Mouse (Mus musculus): ENCODE measurements around the gene Slc12a3.

Gene Slc12a3

DNA sequence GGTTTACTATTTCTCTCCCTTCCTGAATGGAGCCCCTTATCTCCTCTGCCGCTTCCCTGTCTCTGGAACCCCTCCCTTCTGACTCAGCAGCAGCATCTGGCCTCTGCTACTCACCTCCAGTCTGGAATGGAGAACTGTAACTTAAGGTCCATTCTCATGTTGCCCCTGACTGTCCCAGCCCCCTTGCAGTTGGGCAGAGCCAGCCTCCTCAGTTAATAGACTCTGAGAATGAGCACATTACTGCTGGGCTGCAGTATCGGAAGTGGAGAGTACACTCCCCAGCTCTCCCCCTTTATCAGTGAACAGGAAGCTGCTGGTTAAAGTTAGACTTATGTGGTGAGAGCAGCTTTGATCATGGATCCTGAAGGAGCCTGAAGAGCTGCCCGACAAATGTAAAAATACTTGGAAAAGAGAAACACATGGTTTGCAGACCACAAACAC is 46.6 kb downstream of the Slc12a3 start:
- no peak for DNase-seq (ENCODE audit: low spot score in 2 of 2)

DNA sequence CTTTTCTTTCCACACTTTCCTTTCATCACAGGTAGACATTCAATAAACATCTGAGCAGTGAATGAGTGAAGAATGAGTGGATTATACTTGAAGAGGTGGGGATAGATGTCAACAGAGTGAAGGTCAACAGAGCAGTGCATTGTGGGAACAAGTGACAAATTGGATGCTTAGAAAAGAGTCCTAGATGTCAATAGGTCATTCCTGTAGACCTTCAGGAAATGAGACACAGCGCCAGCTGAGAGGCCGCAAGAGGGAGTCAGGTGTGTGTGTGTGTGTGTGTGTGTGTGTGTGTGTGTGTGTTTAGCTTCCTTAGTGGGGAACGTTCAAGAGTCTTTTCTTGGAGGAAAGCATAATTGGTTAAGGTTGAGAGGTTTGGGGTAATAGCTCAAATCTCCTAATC is 47.2 kb downstream of the Slc12a3 start:
- no peak for DNase-seq (ENCODE audit: low spot score in 2 of 2)

DNA sequence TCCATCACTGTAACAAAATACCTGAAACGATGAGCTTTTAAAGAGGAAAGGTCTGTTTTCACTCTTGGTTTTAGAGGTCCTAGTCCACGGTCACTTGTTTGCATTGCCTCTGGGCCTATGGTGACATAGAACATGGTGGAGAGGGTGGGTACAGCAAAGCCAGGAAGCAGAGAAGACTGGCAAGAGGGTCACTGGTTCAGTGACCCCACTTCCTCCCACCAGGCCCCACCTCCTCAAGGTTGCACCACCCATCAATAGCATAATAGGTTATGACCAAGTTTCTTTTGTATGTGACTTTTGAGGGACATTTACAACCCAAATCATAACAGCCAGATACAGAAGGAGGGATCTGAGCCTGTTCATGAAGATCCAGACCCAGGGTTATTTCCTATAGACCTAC is 47.6 kb downstream of the Slc12a3 start:
- DNase-seq (ENCODE audit: low spot score in 2 of 2), result no peak

DNA sequence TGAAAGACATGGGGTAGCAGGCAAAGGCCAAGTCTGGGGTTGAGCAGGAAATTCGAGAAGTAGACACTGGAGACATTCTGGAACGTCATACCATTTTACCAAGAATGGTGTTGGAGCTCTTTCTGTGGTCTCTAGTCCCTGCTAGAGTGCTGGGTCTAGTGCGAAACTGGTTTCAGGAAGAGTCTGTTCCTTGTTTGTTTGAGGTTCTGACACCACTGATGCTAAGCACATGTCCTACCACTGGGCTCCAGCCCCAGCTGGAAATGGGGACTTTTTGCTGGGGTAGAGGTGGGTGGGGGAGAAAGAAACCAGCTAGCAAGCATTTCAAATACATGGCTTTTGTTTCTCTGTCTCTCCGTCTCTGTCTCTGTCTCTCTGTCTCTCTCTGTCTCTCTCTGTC is 48.0 kb downstream of the Slc12a3 start:
- DNase-seq (ENCODE audit: low spot score in 2 of 2), result no peak

DNA sequence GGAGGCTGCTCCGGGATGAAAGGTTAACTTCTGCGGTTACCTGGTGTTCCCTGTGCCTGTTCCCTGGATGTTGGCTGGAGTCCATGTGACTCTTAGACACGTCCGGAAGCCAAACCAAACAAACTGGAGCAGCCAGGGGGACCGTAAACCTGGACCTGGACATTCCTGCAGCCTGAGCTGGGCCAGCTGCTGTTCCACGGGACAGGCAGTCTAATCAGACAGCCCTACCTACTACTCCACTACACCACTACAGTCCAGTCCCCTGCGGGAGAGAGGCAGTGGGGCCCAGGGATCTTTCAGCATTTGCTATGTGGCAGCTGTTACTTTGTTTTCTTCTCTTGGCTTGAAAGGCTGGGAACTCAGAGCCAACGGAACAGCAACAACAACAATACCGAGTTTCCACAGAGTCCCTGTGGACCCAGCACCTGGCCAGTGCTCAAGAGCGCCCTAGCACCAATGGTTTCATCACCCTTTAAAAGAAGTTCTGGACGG is 48.8 kb downstream of the Slc12a3 start:
- DNase-seq (ENCODE audit: low spot score in 2 of 2), result no peak

DNA sequence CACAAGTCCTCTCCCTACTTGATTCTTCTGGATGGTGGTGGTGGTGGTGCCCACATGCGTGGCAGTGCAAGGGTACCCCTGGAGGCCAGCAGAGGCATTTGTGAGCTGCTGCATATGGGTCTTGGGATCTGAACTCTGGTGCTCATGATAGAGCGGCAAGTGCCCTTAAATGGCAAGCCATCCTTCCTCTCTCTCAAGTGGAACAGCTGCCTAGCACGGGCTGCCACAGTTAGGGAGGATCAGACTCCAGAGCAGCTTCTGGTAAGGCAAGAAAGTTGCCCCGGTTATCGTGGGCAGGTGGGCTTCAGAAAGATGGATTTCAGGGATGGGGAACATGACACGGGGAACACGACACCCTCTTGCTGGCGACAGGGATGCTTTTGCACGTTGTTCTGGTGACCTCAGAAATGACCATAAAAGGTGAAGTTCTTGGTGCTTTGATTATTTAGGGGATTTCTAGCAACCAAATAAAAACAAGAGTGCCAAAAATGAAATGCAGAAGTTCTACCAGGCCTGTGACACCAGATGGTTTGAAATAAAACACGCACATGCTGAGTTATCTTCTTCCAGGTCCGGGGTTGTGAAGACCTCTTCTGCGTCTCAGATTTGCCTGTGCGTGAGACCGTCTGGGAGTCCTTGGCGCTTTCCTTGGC is 49.9 kb downstream of the Slc12a3 start:
- no peak for DNase-seq (ENCODE audit: low spot score in 2 of 2)

DNA sequence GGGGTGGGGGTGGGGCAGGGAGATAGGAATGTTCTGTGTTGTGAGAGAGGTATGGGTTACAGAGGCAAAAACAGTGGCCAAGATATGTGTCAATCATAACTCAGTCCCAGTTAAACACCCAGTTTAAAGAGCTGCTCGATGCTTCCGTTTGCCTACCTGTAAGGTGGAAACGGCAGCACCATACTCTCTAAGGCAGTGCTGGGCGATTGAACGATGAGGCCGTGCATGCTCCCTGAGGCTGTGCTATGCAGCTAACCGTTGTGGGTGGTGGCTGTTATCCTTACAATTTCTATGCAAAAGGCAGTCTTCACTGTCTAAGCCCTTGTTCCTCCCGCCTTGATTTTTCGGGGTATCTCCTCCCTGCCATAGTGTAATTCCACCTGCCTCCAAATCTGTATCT is 50.7 kb downstream of the Slc12a3 start:
- no peak for DNase-seq (ENCODE audit: low spot score in 2 of 2)

DNA sequence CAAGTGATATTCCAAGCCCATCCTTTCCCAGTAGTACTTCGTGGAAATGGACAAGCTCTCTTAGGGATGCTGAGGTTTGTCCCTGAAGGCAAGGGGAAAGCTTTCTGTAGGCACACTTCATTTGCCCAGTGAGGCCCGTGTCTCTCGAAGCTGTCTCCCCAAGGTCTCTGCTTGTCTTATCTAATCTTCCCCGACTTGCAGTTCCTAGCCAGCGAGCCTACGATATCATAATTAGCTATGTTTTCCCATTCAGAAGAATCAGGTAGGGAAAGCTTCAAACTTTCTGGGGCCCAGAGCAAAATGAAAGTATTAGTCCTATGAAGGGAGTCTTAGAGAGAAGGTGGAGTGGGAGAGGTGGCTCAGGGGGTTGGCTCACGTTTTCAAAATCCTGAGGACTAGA is 55.2 kb downstream of the Slc12a3 start:
- no peak for DNase-seq (ENCODE audit: low spot score in 2 of 2)

DNA sequence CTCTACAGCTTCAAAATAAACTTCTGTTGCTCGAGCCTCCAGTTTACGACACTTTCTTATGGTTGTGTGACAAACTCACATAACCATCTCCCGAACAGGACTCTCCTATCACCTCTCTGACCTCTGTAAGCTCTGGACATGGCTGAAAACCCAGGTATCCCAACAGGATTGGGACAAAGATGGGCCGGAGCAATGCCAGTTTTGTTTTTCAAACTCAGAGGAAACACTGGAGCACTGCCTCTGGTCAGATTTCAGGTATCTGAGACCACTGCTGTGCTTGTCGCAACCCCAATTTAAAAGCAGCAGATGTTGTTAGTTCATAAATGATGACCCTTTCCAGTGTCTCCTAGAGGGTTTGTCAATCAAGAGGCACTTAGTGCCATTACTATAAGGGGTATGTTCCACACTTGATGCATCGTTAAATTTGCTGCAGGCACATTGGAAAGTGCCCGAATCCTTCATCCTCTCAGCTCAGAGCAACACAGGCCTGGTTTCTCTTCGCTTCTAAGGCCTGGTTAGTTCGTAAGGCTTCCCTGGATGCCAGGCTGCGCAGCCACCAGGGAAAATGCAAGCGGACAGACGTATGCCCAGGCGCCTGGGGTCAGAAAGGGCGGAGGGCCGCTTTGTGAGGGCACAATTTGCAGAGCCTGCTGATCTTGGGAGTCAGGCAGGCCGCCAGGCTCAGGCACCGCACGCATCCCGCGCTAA is 56.7 kb downstream of the Slc12a3 start:
- DNase-seq (ENCODE audit: low spot score in 2 of 2), result peak in 1 of 2 experiments; percentile 15

DNA sequence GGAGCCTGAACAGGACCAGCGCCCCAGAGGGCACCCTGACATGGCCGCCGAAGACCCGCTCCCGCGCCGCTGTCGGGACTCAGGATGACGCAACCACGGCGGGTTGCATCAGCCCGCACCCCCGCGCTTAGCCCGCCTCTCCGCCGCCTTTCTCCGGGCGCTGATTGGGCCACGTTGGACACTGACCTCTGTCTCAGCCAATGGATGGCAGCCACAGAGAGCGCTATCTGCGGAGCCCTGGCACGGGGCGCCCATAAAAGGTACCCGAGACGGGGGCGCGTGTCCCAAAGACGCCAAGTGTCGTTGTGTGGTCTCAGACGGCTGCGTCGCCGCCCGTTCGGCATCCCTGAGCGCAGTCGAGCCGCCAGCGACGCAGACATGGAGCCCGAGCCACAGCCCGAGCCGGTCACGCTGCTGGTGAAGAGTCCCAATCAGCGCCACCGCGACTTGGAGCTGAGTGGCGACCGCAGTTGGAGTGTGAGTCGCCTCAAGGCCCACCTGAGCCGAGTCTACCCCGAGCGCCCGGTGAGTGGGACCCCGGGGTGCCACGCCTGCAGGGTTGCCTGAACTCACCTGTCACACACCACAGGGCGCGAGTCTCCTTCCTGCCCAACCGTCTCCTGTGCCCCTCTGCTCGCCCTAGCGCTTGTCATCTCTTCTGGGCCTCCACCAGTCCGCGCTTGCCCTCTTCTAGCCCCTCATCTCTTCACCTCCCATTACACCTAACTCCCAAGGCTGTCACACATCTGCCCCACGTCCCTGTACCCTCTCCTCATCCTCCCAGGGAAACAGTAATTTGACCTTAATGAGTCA is 57.4 kb downstream of the Slc12a3 start, which contains the start of gene Herpud1:
Gene Herpud1 (plus strand): TSS at position 225 of the 813 bp plus-strand sequence.
- peak; percentile 99 for DNase-seq (ENCODE audit: low spot score in 2 of 2)

DNA sequence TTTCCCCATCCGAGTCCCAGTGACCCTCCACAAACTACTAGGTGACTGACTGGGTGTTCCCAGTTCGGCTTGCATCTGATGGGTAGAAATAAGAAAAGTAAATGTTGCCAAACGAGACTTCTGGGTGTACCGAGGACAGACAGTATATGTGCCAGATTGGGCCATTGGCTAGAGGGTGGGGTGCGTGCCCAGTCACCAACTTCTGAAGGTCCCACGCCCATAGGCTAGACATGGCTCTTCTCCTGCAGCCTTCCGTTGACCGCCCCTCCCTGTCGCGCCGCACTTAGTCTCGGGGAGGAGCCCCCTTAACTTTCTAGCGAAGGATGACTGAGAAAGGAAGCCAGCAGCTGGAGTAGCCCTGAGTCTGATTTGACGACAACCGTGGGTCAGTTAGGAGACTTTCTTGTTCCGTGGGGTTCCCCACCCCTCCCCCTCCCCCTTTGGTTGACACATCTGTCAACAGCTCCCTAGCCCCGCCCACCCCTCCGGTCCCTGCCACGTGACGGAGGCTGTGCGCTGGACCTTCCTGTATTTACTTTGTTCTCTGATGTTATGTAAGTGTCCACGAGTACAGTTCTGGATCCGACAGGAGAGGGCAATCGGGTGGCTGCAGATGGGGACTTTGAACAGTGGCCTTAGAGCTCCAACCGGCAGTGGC is 58.2 kb downstream of the Slc12a3 start:
- DNase-seq (ENCODE audit: low spot score in 2 of 2), result peak; percentile 72 to 82

DNA sequence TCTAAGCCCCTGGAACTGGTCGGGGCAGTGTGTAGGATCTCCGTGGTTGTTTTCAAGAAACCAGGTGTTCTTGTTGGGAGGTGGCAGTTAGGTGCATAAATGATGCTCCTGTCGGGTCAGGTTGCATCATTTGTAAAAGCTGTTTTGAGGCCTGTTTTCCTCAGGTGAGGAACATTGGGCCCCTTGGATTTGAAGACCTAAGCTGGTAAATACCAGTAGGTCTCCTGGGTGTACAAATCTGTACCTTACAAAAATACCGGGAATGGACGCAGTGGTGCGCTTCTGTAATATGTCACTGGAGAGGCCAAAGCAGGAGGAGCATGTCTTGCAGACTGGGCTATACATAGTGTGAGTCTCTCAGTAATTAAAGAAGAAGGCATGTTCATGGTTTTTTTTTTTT is 58.8 kb downstream of the Slc12a3 start:
- DNase-seq (ENCODE audit: low spot score in 2 of 2), result no peak

DNA sequence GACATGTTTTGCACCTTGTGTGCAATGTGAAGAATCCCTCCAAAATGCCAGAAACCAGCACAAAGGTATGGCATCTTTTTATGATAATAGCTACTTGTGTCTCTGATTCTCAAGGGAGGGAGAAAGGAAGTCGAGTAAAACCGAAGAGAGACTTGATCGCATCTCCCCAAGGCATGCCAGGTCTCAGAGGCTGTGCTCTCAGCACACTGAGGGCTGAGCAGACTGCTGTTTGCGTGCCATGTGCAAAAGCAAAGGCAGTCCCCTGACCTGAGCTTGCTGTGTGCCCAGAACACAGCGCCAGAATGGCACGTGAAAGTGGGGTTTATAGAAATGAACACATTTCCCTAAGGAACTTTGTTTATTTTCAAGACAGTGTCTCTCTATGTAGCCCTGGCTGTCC is 60.5 kb downstream of the Slc12a3 start:
- no peak for DNase-seq (ENCODE audit: low spot score in 2 of 2)

DNA sequence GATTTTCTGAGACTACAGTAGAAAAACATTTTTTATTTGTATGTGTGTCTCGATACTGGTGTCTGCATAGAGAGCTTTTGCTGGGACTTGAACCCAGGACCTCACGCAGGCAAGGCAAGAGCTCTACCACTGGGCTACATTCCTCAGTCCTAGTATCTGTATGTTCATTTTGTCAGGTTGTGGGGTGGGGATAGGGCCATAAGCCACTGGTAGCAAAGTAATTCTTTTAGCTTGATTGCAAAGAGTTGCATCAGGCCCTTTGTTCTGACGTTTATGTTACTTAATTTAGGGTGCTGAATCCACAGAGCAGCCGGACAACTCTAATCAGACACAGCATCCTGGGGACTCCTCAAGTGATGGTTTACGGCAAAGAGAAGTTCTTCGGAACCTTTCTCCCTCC is 61.4 kb downstream of the Slc12a3 start:
- no peak for DNase-seq (ENCODE audit: low spot score in 2 of 2)

DNA sequence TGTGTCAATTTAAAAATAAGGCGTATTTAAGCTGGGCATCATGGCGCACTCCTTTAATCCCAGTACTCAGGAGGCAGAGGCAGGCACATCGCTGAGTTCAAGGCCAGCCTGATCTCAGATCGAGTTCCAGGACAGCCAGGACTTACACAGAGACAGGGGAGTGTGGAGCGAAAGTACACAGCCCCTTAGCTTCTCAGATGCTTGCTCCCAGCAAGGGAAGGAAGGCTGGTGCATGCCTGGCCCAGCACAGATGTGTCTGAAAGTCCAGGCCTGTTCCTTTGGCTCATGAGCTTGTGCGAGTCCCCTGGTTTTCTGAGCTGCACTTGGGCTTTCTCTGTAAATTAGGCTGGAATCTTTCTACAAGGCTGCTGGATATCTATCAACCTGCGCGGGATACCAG is 61.9 kb downstream of the Slc12a3 start:
- no peak for DNase-seq (ENCODE audit: low spot score in 2 of 2)

DNA sequence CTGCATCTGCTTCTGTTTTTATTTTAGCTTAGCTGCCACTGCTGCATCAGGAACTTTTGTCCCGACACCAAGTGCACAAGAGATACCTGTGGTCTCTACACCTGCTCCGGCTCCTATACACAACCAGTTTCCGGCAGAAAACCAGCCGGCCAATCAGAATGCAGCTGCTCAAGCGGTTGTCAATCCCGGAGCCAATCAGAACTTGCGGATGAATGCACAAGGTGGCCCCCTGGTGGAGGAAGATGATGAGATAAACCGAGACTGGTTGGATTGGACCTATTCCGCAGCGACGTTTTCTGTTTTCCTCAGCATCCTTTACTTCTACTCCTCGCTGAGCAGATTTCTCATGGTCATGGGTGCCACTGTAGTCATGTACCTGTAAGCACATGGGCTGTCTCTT is 63.1 kb downstream of the Slc12a3 start:
- DNase-seq (ENCODE audit: low spot score in 2 of 2), result peak; percentile 38 to 52

DNA sequence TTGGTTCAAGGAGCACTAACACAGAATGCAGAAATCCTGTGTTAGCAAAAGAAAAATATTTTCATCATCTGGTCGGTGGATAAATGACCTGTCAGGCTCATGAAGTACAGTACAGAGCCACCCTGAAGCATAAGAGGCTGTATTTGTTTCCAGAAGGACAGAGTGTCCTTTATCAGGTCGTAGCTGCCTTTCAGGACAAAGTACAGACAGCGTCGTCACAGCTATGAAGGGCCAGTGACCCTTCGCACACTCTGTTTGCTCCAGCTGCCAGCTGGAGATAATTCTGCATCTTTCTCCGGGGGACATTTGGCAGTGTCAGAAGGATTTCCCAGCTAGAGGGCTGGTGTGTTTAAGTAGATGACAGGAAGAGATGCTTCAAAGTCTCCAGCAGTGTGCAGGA is 63.6 kb downstream of the Slc12a3 start:
- no peak for DNase-seq (ENCODE audit: low spot score in 2 of 2)

DNA sequence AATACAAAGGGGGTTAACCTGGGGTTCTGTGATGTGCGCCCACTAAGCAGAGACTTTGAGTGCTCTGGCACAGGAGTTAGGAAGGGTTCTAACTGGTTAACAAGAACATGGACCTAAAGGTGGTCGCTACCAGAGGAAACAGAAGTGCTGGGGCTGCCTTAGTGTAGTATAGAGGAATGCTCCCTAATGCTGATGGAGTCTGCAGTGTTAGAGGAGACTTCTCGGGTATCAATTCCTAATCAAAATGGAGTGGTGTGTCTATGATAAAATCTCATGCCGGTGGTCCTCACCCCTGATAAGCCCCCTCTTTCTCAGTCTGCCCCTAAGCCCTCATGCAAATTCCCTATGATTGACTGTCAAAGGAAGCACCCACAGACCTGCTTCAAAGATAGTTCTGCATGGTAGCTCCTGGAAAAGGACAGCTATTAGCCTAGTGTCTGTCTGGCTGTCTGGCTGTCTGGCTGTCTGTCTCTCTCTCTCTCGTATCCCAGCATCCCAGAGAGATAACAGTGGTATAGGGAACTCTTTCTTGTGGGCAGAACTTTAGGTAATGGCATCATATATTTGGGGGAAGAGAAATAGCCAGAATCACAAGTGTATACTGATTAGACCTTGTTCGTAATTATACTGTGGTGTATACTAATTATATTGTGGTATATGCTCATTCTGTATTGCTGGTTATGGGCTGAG is 67.0 kb downstream of the Slc12a3 start:
- no peak for DNase-seq (ENCODE audit: low spot score in 2 of 2)

DNA sequence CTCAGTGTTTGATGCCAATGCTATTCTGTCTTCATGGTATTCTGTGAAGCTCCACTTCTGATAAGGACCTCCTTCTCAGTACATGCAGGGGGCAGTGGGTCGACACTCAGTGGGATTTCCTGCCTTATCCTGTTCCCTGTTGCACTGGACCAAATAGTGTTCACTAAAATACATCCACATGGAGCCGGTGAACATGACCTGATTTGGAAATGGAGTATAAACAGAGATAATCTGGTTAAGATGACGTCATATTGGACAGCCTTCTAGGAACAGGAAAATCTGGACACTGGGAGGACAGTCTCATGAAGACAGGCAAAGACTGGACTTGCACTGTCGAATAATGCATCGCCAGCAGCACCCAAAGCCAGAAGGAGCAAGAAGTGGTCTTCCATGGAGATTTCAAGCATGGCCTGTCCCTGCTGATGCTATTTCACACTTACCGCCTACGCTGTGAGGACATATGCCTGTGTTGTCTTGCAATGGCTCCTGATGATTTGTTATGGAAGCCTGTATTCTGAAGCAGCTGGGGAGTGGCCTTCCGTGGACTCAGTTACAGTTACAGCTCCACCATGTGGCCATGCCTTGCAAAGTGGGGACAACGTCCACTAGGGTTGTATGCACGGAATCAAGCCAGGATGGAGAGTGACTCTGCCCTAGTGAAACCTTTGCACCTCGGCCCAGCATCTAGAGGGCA is 68.1 kb downstream of the Slc12a3 start:
- DNase-seq (ENCODE audit: low spot score in 2 of 2), result peak; percentile 28 to 48

DNA sequence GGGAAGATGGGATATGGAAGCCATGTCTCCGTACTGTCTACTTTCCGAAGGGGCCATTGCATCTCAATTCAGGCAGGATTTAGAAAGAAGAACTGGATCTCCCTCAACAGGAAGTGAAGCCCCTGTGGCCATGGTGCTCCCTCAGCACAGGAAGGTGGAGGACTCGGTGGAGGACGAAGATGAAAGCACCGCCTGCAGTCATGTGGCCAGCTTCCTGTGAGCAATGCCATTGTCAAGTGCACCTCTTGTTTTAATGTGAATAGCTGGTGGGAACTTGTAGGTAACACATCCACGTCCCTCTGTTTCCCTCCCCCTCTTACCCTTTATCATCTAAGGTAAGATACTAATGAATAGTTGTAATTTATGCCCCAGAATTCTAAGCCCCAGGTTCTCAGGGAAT is 69.6 kb downstream of the Slc12a3 start:
- DNase-seq (ENCODE audit: low spot score in 2 of 2), result no peak

Measured in right cerebral cortex, adult 2 months (tissue).